Mouse (Mus musculus): ENCODE measurements around the gene Lgals9. TPM values are rescaled to one million over a fixed set of nuclear protein-coding genes. Genes with fewer than 3 reads are reported as not detected.

Gene Lgals9
- total and polyA plus RNA-seq, 3 experiments: 160 to 287 (median 228) TPM

- no peak for TF ChIP-seq TBP (IDR thresholded peaks at IDR 0.05; ENCODE audit: low read depth, low read length)
These were observed 17.4 kb downstream of the Lgals9 start (continued) for GRCm38 (mm10) chr11:78967371-78967770.

- Histone ChIP-seq H3K9ac (ENCODE audit: control insufficient read depth, low read depth, low read length, poor library complexity, severe bottlenecking) (no peak overlapping the region), H3K9me3 (replicated peaks; ENCODE audit: insufficient read depth, low read length) (no peaks in the 10 kb centered on the region), H3K27me3 (ENCODE audit: control insufficient read depth in 1 of 2, insufficient read depth in 2 of 2, low read length in 2 of 2) (no peaks in the 10 kb centered on the region), H3K27ac (ENCODE audit: control insufficient read depth, low read depth, low read length) (no peak overlapping the region), H3K4me3 (ENCODE audit: control insufficient read depth in 1 of 2, insufficient read depth in 1 of 2, low read depth in 2 of 2, low read length in 2 of 2) (no peak overlapping the region), H3K4me1 (ENCODE audit: control insufficient read depth in 1 of 2, insufficient read depth in 2 of 2, low read length in 2 of 2) (no peaks in the 10 kb centered on the region), H3K36me3 (ENCODE audit: control insufficient read depth in 1 of 2, insufficient read depth in 2 of 2, low read length in 2 of 2) (peaks cover 0 to 3% of the 10 kb centered on the region in 2 experiments; a peak in 2 of 4 replicates), H3K79me2 (ENCODE audit: control insufficient read depth, insufficient read depth, low read length, poor library complexity) (no peaks in the 10 kb centered on the region)
- peak; percentile 54 for DNase-seq (ENCODE audit: low read depth, low spot score)
- TF ChIP-seq RAD21 (IDR thresholded peaks at IDR 0.05; ENCODE audit: low read depth, low read length): no peak
- TF ChIP-seq CHD2 (IDR thresholded peaks at IDR 0.05; ENCODE audit: low read length): no peak
- no peak for TF ChIP-seq CHD1 (IDR thresholded peaks at IDR 0.05; ENCODE audit: low read depth, low read length)
- TF ChIP-seq EP300 (IDR thresholded peaks at IDR 0.05; ENCODE audit: low read depth in 1 of 2, low read length in 2 of 2): peak in 1 of 2 experiments; percentile 45; a peak in 2 of 4 replicates
- TF ChIP-seq HCFC1 (IDR thresholded peaks at IDR 0.05; ENCODE audit: low read depth, low read length): no peak
- TF ChIP-seq SMC3 (IDR thresholded peaks at IDR 0.05; ENCODE audit: low read depth, low read length): no peak
- TF ChIP-seq KAT2A (conservative IDR thresholded peaks at IDR 0.05; ENCODE audit: low read depth, low read length): no peak
- no peak; the same call in 1 of the 2 replicates for TF ChIP-seq MXI1 (IDR thresholded peaks at IDR 0.05; ENCODE audit: low read depth, low read length)
- no peak for TF ChIP-seq NELFE (IDR thresholded peaks at IDR 0.05; ENCODE audit: low read depth, low read length)
- no peak for TF ChIP-seq MAFK (IDR thresholded peaks at IDR 0.05; ENCODE audit: borderline replicate concordance, low read depth, low read length)
- TF ChIP-seq JUND (IDR thresholded peaks at IDR 0.05; ENCODE audit: low read depth, low read length): no peak
- no peak for TF ChIP-seq ZMIZ1 (IDR thresholded peaks at IDR 0.05; ENCODE audit: low read depth, low read length)
- TF ChIP-seq USF1 (IDR thresholded peaks at IDR 0.05; ENCODE audit: low read depth, low read length): no peak
- TF ChIP-seq MAZ (IDR thresholded peaks at IDR 0.05; ENCODE audit: low read depth, low read length): no peak
- TF ChIP-seq USF2 (IDR thresholded peaks at IDR 0.05; ENCODE audit: borderline replicate concordance in 1 of 2, insufficient read depth in 1 of 2, low read depth in 1 of 2, low read length in 2 of 2): no peak
- TF ChIP-seq TAL1 (IDR thresholded peaks at IDR 0.05; ENCODE audit: low read length): peak; percentile 25; the same call in 1 of the 2 replicates
- peak in 1 of 3 experiments; percentile 2; a peak in 1 of 6 replicates for TF ChIP-seq CTCF (IDR thresholded peaks at IDR 0.05 in 2 of 3, conservative IDR thresholded peaks at IDR 0.05 in 1 of 3; ENCODE audit: control insufficient read depth in 1 of 3, insufficient read depth in 1 of 3, low read depth in 2 of 3, low read length in 3 of 3, poor library complexity in 1 of 3, severe bottlenecking in 1 of 3)
- TF ChIP-seq ZNF384 (IDR thresholded peaks at IDR 0.05; ENCODE audit: low read depth, low read length): no peak
- no peak for TF ChIP-seq ZC3H11A (IDR thresholded peaks at IDR 0.05; ENCODE audit: low read depth, low read length)
- TF ChIP-seq MYC (IDR thresholded peaks at IDR 0.05; ENCODE audit: low read depth, low read length): no peak
- TF ChIP-seq POLR2A (IDR thresholded peaks at IDR 0.05; ENCODE audit: control insufficient read depth in 1 of 2, insufficient read depth in 1 of 2, low read depth in 1 of 2, low read length in 2 of 2, poor library complexity in 1 of 2): no peak; a peak in 1 of 4 replicates
- TF ChIP-seq SIN3A (IDR thresholded peaks at IDR 0.05; ENCODE audit: low read length): no peak
- TF ChIP-seq ELF1 (IDR thresholded peaks at IDR 0.05; ENCODE audit: low read depth, low read length): no peak
- peak; percentile 99 for TF ChIP-seq RCOR1 (IDR thresholded peaks at IDR 0.05; ENCODE audit: low read depth, low read length)
- no peak for TF ChIP-seq UBTF (IDR thresholded peaks at IDR 0.05; ENCODE audit: borderline replicate concordance, insufficient read depth, low read depth, low read length)
- no peak for TF ChIP-seq ZKSCAN1 (IDR thresholded peaks at IDR 0.05; ENCODE audit: low read depth, low read length)
- no peak for TF ChIP-seq MYB (IDR thresholded peaks at IDR 0.05; ENCODE audit: low read depth, low read length)
- no peak for TF ChIP-seq NRF1 (IDR thresholded peaks at IDR 0.05; ENCODE audit: insufficient read depth, low read depth, low read length, poor library complexity, severe bottlenecking)
- 0 out of 2 replicates have a peak, but pooled peaks have one; percentile 37 for TF ChIP-seq ETS1 (IDR thresholded peaks at IDR 0.05; ENCODE audit: low read depth, low read length)
- peak; percentile 56; the same call in 1 of the 2 replicates for TF ChIP-seq GATA1 (IDR thresholded peaks at IDR 0.05; ENCODE audit: low read depth, low read length)
- TF ChIP-seq POLR2AphosphoS2 (IDR thresholded peaks at IDR 0.05; ENCODE audit: low read length): no peak
- TF ChIP-seq GABPA (IDR thresholded peaks at IDR 0.05; ENCODE audit: low read depth, low read length): no peak
- peak; percentile 70; the same call in 1 of the 2 replicates for TF ChIP-seq BHLHE40 (IDR thresholded peaks at IDR 0.05; ENCODE audit: borderline replicate concordance, low read depth, low read length)
- no peak for TF ChIP-seq E2F4 (IDR thresholded peaks at IDR 0.05; ENCODE audit: borderline replicate concordance, low read depth, low read length)
- peak; percentile 43; the same call in 1 of the 2 replicates for TF ChIP-seq MAX (IDR thresholded peaks at IDR 0.05; ENCODE audit: low read length)
These were observed 23.5 kb downstream of the Lgals9 start for GRCm38 (mm10) chr11:78961221-78961620.
